Mouse (Mus musculus): Measurements from ENCODE around the gene Mageb18. TPM values are rescaled to one million over a fixed set of nuclear protein-coding genes. Genes with fewer than 3 reads are reported as not detected.
A peak's percentile ranks its signal among the peaks of the same experiment; 100 is the strongest.

Gene Mageb18
- polyA plus RNA-seq, 1 experiment from 2014 or later, result 0.12 TPM

DNA sequence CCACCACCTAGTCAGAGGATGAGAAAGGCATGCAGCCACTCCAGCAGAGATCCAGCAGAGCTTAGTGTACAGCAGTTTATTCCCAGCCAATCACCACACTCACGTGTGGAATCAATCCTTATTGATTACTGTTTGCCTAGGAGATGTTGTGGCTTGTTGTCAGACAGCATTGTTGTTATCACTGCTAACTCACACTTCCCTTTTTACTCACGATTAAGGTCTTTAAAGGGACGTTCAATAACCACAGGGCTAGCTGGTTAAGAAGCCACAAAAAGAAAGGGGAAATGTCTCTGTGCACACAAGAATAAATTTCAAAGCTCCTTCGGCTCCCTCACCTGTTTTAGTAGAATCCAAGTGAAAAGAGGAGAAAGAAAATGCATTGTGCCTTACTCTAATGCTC is 134.6 kb downstream of the Mageb18 start:
- TF ChIP-seq EP300 (IDR thresholded peaks at IDR 0.05), result no peak
- no peak for TF ChIP-seq CTCF (IDR thresholded peaks at IDR 0.05)
- H3K27me3 ChIP-seq (replicated peaks; ENCODE audit: insufficient read depth, low read length), result no peaks in the 10 kb centered on the region
- DNase-seq (ENCODE audit: low spot score) (no peak), ATAC-seq (no peak)
- H3K9me3 ChIP-seq (ENCODE audit: low read length), result no peaks in the 10 kb centered on the region
- no peak overlapping the region for H3K4me3 ChIP-seq (ENCODE audit: low read depth, low read length)
- 58% methylated on average over 4 of the region's 4 CpGs for WGBS
- H3K4me2 ChIP-seq (replicated peaks; ENCODE audit: low read depth, low read length), result no peak overlapping the region
- no peaks in the 10 kb centered on the region for H3K4me1 ChIP-seq (ENCODE audit: insufficient read depth, low read depth, low read length)
- H3K9ac ChIP-seq (replicated peaks; ENCODE audit: low read depth), result no peak overlapping the region
- H3K27ac ChIP-seq (ENCODE audit: low read length), result no peak overlapping the region
- no peaks in the 10 kb centered on the region for H3K36me3 ChIP-seq (ENCODE audit: insufficient read depth, low read length)

DNA sequence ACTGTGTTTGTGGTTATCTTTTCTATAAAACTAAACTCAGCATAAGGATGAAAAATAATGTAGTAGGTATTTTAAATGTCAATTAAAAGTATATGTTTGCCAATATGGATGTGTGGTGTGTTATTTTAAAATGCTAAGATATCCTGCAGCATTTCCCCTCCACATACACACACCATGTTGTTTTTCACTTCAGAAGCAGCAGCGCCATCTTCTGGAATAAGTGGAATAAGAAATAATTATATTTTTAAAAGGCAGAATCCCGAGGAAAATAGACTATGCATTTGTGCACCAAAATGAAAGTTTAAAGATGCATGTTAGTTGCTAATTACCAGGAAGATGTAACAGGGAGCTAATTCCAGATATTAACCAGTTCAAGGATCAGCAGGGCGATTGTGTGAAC is 138.9 kb downstream of the Mageb18 start:
- Histone ChIP-seq H3K9ac (replicated peaks; ENCODE audit: low read depth) (no peak overlapping the region), H3K4me3 (ENCODE audit: low read depth, low read length) (no peak overlapping the region), H3K9me3 (ENCODE audit: low read length) (no peaks in the 10 kb centered on the region), H3K27me3 (replicated peaks; ENCODE audit: insufficient read depth, low read length) (no peaks in the 10 kb centered on the region), H3K27ac (ENCODE audit: low read length) (no peak overlapping the region), H3K36me3 (ENCODE audit: insufficient read depth, low read length) (no peaks in the 10 kb centered on the region), H3K4me1 (ENCODE audit: insufficient read depth, low read depth, low read length) (no peaks in the 10 kb centered on the region), H3K4me2 (replicated peaks; ENCODE audit: low read depth, low read length) (no peak overlapping the region)
- no peak for DNase-seq (ENCODE audit: low spot score)
- WGBS, result 24% methylated on average over 3 of the region's 3 CpGs
- TF ChIP-seq CTCF (IDR thresholded peaks at IDR 0.05) (peak; percentile 24), EP300 (IDR thresholded peaks at IDR 0.05) (no peak)
- no peak for ATAC-seq

DNA sequence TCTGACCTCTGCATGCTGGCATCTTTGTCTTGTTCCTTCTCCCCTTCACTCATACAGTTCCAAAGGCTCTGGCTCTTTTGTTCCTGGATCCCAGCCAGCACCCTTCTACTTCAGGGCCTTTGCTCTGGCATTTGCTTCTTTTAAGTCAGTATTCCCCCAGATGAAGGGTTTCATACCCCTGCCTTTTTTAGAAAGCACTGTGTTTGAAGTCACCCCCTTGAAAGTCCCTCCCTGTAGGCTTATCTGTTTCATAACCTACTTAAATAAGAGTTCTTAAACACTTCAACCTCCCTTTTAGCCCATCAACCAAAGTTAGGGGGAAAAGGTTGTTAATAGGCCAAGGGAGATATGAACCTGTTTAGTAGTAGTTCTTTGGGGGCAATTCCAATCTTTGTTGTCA is 212.0 kb downstream of the Mageb18 start:
- TF ChIP-seq CTCF (IDR thresholded peaks at IDR 0.05) (no peak), EP300 (IDR thresholded peaks at IDR 0.05) (no peak)
- no peak for ATAC-seq
- no peak for DNase-seq (ENCODE audit: low spot score)

DNA sequence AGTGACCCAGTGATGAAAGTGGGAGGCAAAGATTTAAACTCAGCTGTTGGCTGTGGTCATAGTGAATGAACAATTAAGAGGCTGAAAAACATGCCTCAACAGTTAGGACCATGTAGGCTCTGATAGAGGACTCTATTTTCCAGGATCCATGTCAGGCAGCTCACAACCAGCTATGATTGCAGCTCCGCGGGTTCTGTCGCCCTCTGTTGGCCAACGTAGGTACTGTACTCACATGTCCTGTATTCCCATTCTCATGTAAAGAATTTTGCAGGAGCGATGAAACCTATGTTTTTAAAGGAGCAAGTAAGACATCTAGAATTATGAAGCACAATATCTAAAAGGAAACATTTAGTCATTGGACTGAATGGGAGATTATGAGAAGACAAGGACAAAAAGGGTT is 256.4 kb downstream of the Mageb18 start:
- ATAC-seq, result no peak
- H3K4me1 ChIP-seq (ENCODE audit: insufficient read depth, low read depth, low read length), result no peaks in the 10 kb centered on the region
- TF ChIP-seq CTCF (IDR thresholded peaks at IDR 0.05) (peak; percentile 68), EP300 (IDR thresholded peaks at IDR 0.05) (no peak)

More for the DNA sequence above, 212.0 kb downstream of the Mageb18 start:
- H3K36me3 ChIP-seq (ENCODE audit: insufficient read depth, low read length), result no peaks in the 10 kb centered on the region
- no peak overlapping the region for H3K9ac ChIP-seq (replicated peaks; ENCODE audit: low read depth)
- no peak overlapping the region for H3K27ac ChIP-seq (ENCODE audit: low read length)
- H3K4me3 ChIP-seq (ENCODE audit: low read depth, low read length), result no peak overlapping the region
- no peaks in the 10 kb centered on the region for H3K27me3 ChIP-seq (replicated peaks; ENCODE audit: insufficient read depth, low read length)
- no peaks in the 10 kb centered on the region for H3K4me1 ChIP-seq (ENCODE audit: insufficient read depth, low read depth, low read length)
- no peak overlapping the region for H3K4me2 ChIP-seq (replicated peaks; ENCODE audit: low read depth, low read length)
- no peaks in the 10 kb centered on the region for H3K9me3 ChIP-seq (ENCODE audit: low read length)

DNA sequence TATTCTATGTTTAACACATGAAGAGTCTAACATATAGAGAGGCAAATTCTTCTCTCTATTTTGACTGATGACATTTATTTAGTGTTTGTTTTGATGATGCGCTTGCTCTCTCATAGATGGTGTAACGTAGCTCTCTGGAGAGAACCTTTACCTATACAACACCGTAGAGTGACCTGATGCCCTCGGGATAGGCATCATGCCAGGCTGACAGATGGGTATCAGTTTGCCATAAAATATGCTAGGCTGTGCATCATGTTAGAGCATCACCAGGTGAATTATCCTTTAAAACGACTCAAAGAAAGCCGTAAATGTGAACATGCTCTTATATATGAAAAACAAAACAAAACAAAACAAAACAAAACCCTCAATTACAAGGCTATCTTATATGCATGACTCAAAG is 258.5 kb downstream of the Mageb18 start:
- Histone ChIP-seq H3K27me3 (replicated peaks; ENCODE audit: insufficient read depth, low read length) (no peaks in the 10 kb centered on the region), H3K4me3 (ENCODE audit: low read depth, low read length) (no peak overlapping the region), H3K4me1 (ENCODE audit: insufficient read depth, low read depth, low read length) (no peaks in the 10 kb centered on the region), H3K9ac (replicated peaks; ENCODE audit: low read depth) (no peak overlapping the region), H3K4me2 (replicated peaks; ENCODE audit: low read depth, low read length) (no peak overlapping the region), H3K9me3 (ENCODE audit: low read length) (no peaks in the 10 kb centered on the region), H3K36me3 (ENCODE audit: insufficient read depth, low read length) (no peaks in the 10 kb centered on the region), H3K27ac (ENCODE audit: low read length) (no peak overlapping the region)
- TF ChIP-seq CTCF (IDR thresholded peaks at IDR 0.05) (no peak), EP300 (IDR thresholded peaks at IDR 0.05) (no peak)
- WGBS, result 78% methylated on average over 6 of the region's 6 CpGs
- no peak for ATAC-seq
- DNase-seq (ENCODE audit: low spot score), result no peak

More for the DNA sequence above, 256.4 kb downstream of the Mageb18 start:
- Histone ChIP-seq H3K9me3 (ENCODE audit: low read length) (no peaks in the 10 kb centered on the region), H3K36me3 (ENCODE audit: insufficient read depth, low read length) (no peaks in the 10 kb centered on the region), H3K9ac (replicated peaks; ENCODE audit: low read depth) (no peak overlapping the region), H3K27ac (ENCODE audit: low read length) (no peak overlapping the region), H3K4me3 (ENCODE audit: low read depth, low read length) (no peak overlapping the region), H3K4me2 (replicated peaks; ENCODE audit: low read depth, low read length) (no peak overlapping the region), H3K27me3 (replicated peaks; ENCODE audit: insufficient read depth, low read length) (no peaks in the 10 kb centered on the region)
- DNase-seq (ENCODE audit: low spot score), result peak; percentile 6
- 15% methylated on average over 5 of the region's 5 CpGs for WGBS

DNA sequence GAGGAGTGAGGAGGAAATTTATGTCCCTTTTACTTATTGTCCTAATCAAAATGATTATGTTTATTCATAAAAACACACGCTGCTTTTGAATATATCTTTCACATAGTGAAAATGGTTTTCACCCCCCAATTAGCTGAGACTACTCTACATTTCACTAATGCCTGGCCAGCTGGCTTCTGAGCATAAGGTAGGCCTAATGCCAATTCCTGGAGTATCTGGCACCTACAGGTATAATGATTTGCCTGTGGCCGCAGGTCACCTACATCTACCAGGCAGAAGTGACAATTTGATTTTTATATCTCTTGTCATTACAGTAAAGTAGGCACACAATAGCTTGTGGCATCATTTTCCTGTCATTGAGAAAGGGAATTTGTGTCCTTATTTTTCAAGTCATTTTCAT is 259.8 kb downstream of the Mageb18 start:
- no peaks in the 10 kb centered on the region for H3K9me3 ChIP-seq (ENCODE audit: low read length)
- 85% methylated on average over 2 of the region's 2 CpGs for WGBS
- ATAC-seq, result no peak
- no peak overlapping the region for H3K9ac ChIP-seq (replicated peaks; ENCODE audit: low read depth)
- H3K36me3 ChIP-seq (ENCODE audit: insufficient read depth, low read length), result no peaks in the 10 kb centered on the region
- H3K4me2 ChIP-seq (replicated peaks; ENCODE audit: low read depth, low read length), result no peak overlapping the region
- H3K27ac ChIP-seq (ENCODE audit: low read length), result no peak overlapping the region
- DNase-seq (ENCODE audit: low spot score), result no peak
- H3K4me3 ChIP-seq (ENCODE audit: low read depth, low read length), result no peak overlapping the region
- no peaks in the 10 kb centered on the region for H3K4me1 ChIP-seq (ENCODE audit: insufficient read depth, low read depth, low read length)
- no peaks in the 10 kb centered on the region for H3K27me3 ChIP-seq (replicated peaks; ENCODE audit: insufficient read depth, low read length)
- no peak for TF ChIP-seq CTCF (IDR thresholded peaks at IDR 0.05)
- TF ChIP-seq EP300 (IDR thresholded peaks at IDR 0.05), result no peak

DNA sequence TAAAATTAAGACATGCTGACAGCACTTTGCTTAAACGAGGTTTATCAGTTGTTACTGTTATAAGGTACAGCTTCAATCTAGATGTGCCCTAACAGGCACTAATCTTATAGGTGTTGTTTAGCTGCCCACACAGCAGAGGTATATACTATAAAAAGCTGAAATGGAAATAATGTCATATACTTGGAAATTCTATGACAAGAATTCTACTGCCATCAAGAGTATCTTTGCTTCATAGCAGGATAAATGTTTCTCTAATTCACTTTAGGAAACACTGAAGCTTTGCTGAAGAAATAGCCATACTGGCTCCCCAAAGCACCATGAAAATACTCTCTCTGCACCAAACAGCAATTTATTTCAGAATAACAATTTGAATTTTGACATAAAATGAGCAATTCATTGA is 265.9 kb downstream of the Mageb18 start:
- Histone ChIP-seq H3K27me3 (replicated peaks; ENCODE audit: insufficient read depth, low read length) (no peaks in the 10 kb centered on the region), H3K9ac (replicated peaks; ENCODE audit: low read depth) (no peak overlapping the region), H3K36me3 (ENCODE audit: insufficient read depth, low read length) (no peaks in the 10 kb centered on the region), H3K4me1 (ENCODE audit: insufficient read depth, low read depth, low read length) (no peaks in the 10 kb centered on the region), H3K4me2 (replicated peaks; ENCODE audit: low read depth, low read length) (no peak overlapping the region), H3K27ac (ENCODE audit: low read length) (no peak overlapping the region), H3K4me3 (ENCODE audit: low read depth, low read length) (no peak overlapping the region), H3K9me3 (ENCODE audit: low read length) (no peaks in the 10 kb centered on the region)
- ATAC-seq (no peak), DNase-seq (ENCODE audit: low spot score) (no peak)
- 57% methylated on average over 1 of the region's 1 CpGs for WGBS
- TF ChIP-seq CTCF (IDR thresholded peaks at IDR 0.05), result no peak
- TF ChIP-seq EP300 (IDR thresholded peaks at IDR 0.05), result no peak
